Mouse (Mus musculus) R1 (cell line): ENCODE data around the gene Rnf220.

Experiments used
- DNase-seq: peaks from one replicate; pipeline ENCODE4 v3.0.0-alpha.2; 2018; ENCODE audit warnings: low read depth, low spot score

Rnf220 gene

GRCm38 (mm10) chr4:117303581-117304238 lies 193.1 kb downstream of the Rnf220 start:
- peak; percentile 81 for DNase-seq

- no peak for DNase-seq
Measured at GRCm38 (mm10) chr4:117302027-117302806, 194.6 kb downstream of the Rnf220 start.

GRCm38 (mm10) chr4:117299921-117300320 lies 196.9 kb downstream of the Rnf220 start:
- no peak for DNase-seq

GRCm38 (mm10) chr4:117297819-117298218 lies 199.0 kb downstream of the Rnf220 start:
- DNase-seq: peak; percentile 53

GRCm38 (mm10) chr4:117296849-117297593 lies 199.8 kb downstream of the Rnf220 start:
- DNase-seq: no peak

GRCm38 (mm10) chr4:117291696-117292095 lies 205.2 kb downstream of the Rnf220 start:
- DNase-seq: no peak

- peak; percentile 94 for DNase-seq
Measured at GRCm38 (mm10) chr4:117288927-117289801, 207.7 kb downstream of the Rnf220 start.

GRCm38 (mm10) chr4:117288277-117288926 lies 208.4 kb downstream of the Rnf220 start:
- DNase-seq: peak; percentile 54

- DNase-seq: no peak
Measured at GRCm38 (mm10) chr4:117284363-117284762, 212.5 kb downstream of the Rnf220 start.

GRCm38 (mm10) chr4:117283271-117284191 lies 213.3 kb downstream of the Rnf220 start:
- DNase-seq: peak; percentile 75

GRCm38 (mm10) chr4:117281090-117281845 lies 215.6 kb downstream of the Rnf220 start:
- no peak for DNase-seq

- DNase-seq: no peak
Measured at GRCm38 (mm10) chr4:117280397-117280930, 216.4 kb downstream of the Rnf220 start.

- DNase-seq: no peak
Measured at GRCm38 (mm10) chr4:117279253-117279642, 217.6 kb downstream of the Rnf220 start.

GRCm38 (mm10) chr4:117278381-117279252 lies 218.2 kb downstream of the Rnf220 start:
- no peak for DNase-seq

GRCm38 (mm10) chr4:117277687-117278086 lies 219.2 kb downstream of the Rnf220 start:
- no peak for DNase-seq

- no peak for DNase-seq
Measured at GRCm38 (mm10) chr4:117277021-117277420, 219.8 kb downstream of the Rnf220 start.

GRCm38 (mm10) chr4:117276281-117276711 lies 220.6 kb downstream of the Rnf220 start:
- DNase-seq: no peak

GRCm38 (mm10) chr4:117274720-117275119 lies 222.1 kb downstream of the Rnf220 start:
- DNase-seq: no peak
